Mouse (Mus musculus) kidney, embryonic 14.5 days (tissue): ENCODE measurements around the gene Cux1. TPM values are rescaled to one million over a fixed set of nuclear protein-coding genes. Genes with fewer than 3 reads are reported as not detected.
A peak's percentile ranks its signal among the peaks of the same experiment; 100 is the strongest.

Source experiments
- ATAC-seq: fragments of 200-750 bp; cut with Nextera tagmentation; 2 replicates; pipeline ENCODE4 v1.8.0; 2017; ENCODE audit warnings: moderate number of reproducible peaks, mild to moderate bottlenecking, moderate TSS enrichment, moderate library complexity; ENCODE audit not compliant: low FRiP score, low TSS enrichment
- H3K27ac ChIP-seq: fragments of 300-500 bp; sonication (generic); 2 replicates; pipeline ENCODE4 v1.5.1; 2014; ENCODE audit warnings: low read depth, mild to moderate bottlenecking, low read length, moderate library complexity, mixed read lengths
- H3K27me3 ChIP-seq: fragments of 300-500 bp; sonication (generic); 2 replicates; pipeline ENCODE4 v1.6.1; 2014; ENCODE audit warnings: mild to moderate bottlenecking, low read length; ENCODE audit not compliant: control insufficient read depth, insufficient read depth
- H3K36me3 ChIP-seq: fragments of 300-500 bp; sonication (generic); 2 replicates; pipeline ENCODE4 v1.6.1; 2014; ENCODE audit warnings: low read length, mixed read lengths; ENCODE audit not compliant: control insufficient read depth, insufficient read depth
- H3K4me1 ChIP-seq: fragments of 300-500 bp; sonication (generic); 2 replicates; pipeline ENCODE4 v1.6.1; 2014; ENCODE audit warnings: low read length, mixed read lengths; ENCODE audit not compliant: control insufficient read depth, insufficient read depth
- H3K4me2 ChIP-seq: fragments of 300-500 bp; sonication (generic); replicated peaks from 2 replicates; pipeline ENCODE4 v1.6.1; 2014; ENCODE audit warnings: low read depth, mild to moderate bottlenecking, low read length
- H3K4me3 ChIP-seq: fragments of 300-500 bp; sonication (generic); 2 replicates; pipeline ENCODE4 v1.5.1; 2014; ENCODE audit warnings: mild to moderate bottlenecking, low read length
- H3K9ac ChIP-seq: fragments of 300-500 bp; sonication (generic); 2 replicates; pipeline ENCODE4 v1.6.1; 2014; ENCODE audit warnings: low read depth, mild to moderate bottlenecking, low read length, moderate library complexity
- H3K9me3 ChIP-seq: fragments of 300-500 bp; sonication (generic); 2 replicates; pipeline ENCODE4 v1.6.1; 2016; ENCODE audit warnings: low read length; ENCODE audit not compliant: control insufficient read depth
- WGBS: fragments of 180-500 bp; shearing (Covaris S2); extraction: QIAGEN DNeasy Blood & Tissue Kit; methylation state at CpG from one replicate; pipeline ENCODE4 v1.1.7; 2014; 5-methylcytosine and 5-hydroxymethylcytosine counted together
- polyA plus RNA-seq: library from polyadenylated mRNA; unstranded; fragments of >200 nt; fragmentation: Nextera tagmentation; extraction: Ambion mirVana; gene quantifications from 2 replicates; pipeline ENCODE4 v1.2.1, GENCODE M21; 2014

Cux1 gene
- polyA plus RNA-seq, 1 experiment from 2014 or later = 105 TPM

- no peaks in the 10 kb centered on the region for H3K27me3 ChIP-seq
- no peak for ATAC-seq
- no peak overlapping the region for H3K27ac ChIP-seq
- no peak overlapping the region for H3K4me3 ChIP-seq
- H3K36me3 ChIP-seq = 0 out of 2 replicates have a peak, but pooled peaks cover 3% of the 10 kb centered on the region
- H3K4me2 ChIP-seq = no peak overlapping the region
- no peaks in the 10 kb centered on the region for H3K9me3 ChIP-seq
- WGBS = 65% methylated on average over 2 of the region's 2 CpGs
- H3K9ac ChIP-seq = no peak overlapping the region
- H3K4me1 ChIP-seq = peaks cover 26% of the 10 kb centered on the region
Measured at GRCm38 (mm10) chr5:136414479-136414878, 152.8 kb downstream of the Cux1 start.

GRCm38 (mm10) chr5:136410681-136411181 lies 156.6 kb downstream of the Cux1 start:
- Histone ChIP-seq H3K27ac (no peak overlapping the region), H3K4me3 (no peak overlapping the region), H3K4me2 (no peak overlapping the region), H3K36me3 (peaks cover 16% of the 10 kb centered on the region), H3K9ac (no peak overlapping the region), H3K4me1 (peaks cover 28% of the 10 kb centered on the region), H3K27me3 (no peaks in the 10 kb centered on the region), H3K9me3 (peaks cover 7% of the 10 kb centered on the region)
- ATAC-seq = no peak
- WGBS = 45% methylated on average over 7 of the region's 7 CpGs

GRCm38 (mm10) chr5:136406357-136406756 lies 160.9 kb downstream of the Cux1 start:
- no peak overlapping the region for H3K27ac ChIP-seq
- no peak overlapping the region for H3K4me3 ChIP-seq
- H3K9me3 ChIP-seq = peaks cover 7% of the 10 kb centered on the region
- no peak overlapping the region for H3K4me2 ChIP-seq
- peaks cover 13% of the 10 kb centered on the region for H3K36me3 ChIP-seq
- H3K9ac ChIP-seq = no peak overlapping the region
- no peak for ATAC-seq
- H3K27me3 ChIP-seq = no peaks in the 10 kb centered on the region
- H3K4me1 ChIP-seq = peaks cover 32% of the 10 kb centered on the region

GRCm38 (mm10) chr5:136403565-136403961 lies 163.7 kb downstream of the Cux1 start:
- Histone ChIP-seq H3K27ac (peak overlapping the region; percentile 69; the same call in 1 of the 2 replicates), H3K4me3 (no peak overlapping the region), H3K4me2 (no peak overlapping the region; the same call in 1 of the 2 replicates), H3K4me1 (peaks cover 14% of the 10 kb centered on the region), H3K27me3 (no peaks in the 10 kb centered on the region), H3K36me3 (peaks cover 13% of the 10 kb centered on the region), H3K9me3 (peaks cover 7% of the 10 kb centered on the region), H3K9ac (0 out of 2 replicates have a peak overlapping the region, but pooled peaks have one; percentile 7)
- ATAC-seq = peak; percentile 95
- 12% methylated on average over 19 of the region's 19 CpGs for WGBS

GRCm38 (mm10) chr5:136402622-136403564 lies 164.4 kb downstream of the Cux1 start:
- H3K9ac ChIP-seq = no peak overlapping the region
- peak overlapping the region; percentile 18; the same call in 1 of the 2 replicates for H3K4me2 ChIP-seq
- H3K36me3 ChIP-seq = peaks cover 10% of the 10 kb centered on the region
- WGBS = 63% methylated on average over 15 of the region's 15 CpGs
- no peak overlapping the region for H3K4me3 ChIP-seq
- no peaks in the 10 kb centered on the region for H3K27me3 ChIP-seq
- no peak for ATAC-seq
- peaks cover 14% of the 10 kb centered on the region for H3K4me1 ChIP-seq
- H3K27ac ChIP-seq = no peak overlapping the region
- peaks cover 4% of the 10 kb centered on the region for H3K9me3 ChIP-seq

GRCm38 (mm10) chr5:136398706-136399105 lies 168.6 kb downstream of the Cux1 start:
- WGBS = 92% methylated on average over 3 of the region's 3 CpGs
- no peak overlapping the region for H3K4me3 ChIP-seq
- H3K36me3 ChIP-seq = no peaks in the 10 kb centered on the region
- peaks cover 21% of the 10 kb centered on the region for H3K4me1 ChIP-seq
- no peaks in the 10 kb centered on the region for H3K27me3 ChIP-seq
- H3K9ac ChIP-seq = no peak overlapping the region
- H3K27ac ChIP-seq = no peak overlapping the region
- H3K9me3 ChIP-seq = no peaks in the 10 kb centered on the region
- H3K4me2 ChIP-seq = no peak overlapping the region
- no peak for ATAC-seq

- 96% methylated on average over 1 of the region's 1 CpGs for WGBS
- H3K4me3 ChIP-seq = no peak overlapping the region
- H3K27me3 ChIP-seq = no peaks in the 10 kb centered on the region
- H3K9ac ChIP-seq = no peak overlapping the region
- no peak for ATAC-seq
- H3K4me2 ChIP-seq = no peak overlapping the region
- H3K4me1 ChIP-seq = peaks cover 10% of the 10 kb centered on the region
- no peaks in the 10 kb centered on the region for H3K36me3 ChIP-seq
- H3K9me3 ChIP-seq = no peaks in the 10 kb centered on the region
- no peak overlapping the region for H3K27ac ChIP-seq
Measured at GRCm38 (mm10) chr5:136396699-136397098, 170.6 kb downstream of the Cux1 start.

- 62% methylated on average over 7 of the region's 7 CpGs for WGBS
- ATAC-seq = no peak
Measured at GRCm38 (mm10) chr5:136396256-136396655, 171.0 kb downstream of the Cux1 start.

GRCm38 (mm10) chr5:136395600-136396195 lies 171.6 kb downstream of the Cux1 start:
- H3K27ac ChIP-seq = no peak overlapping the region
- no peaks in the 10 kb centered on the region for H3K9me3 ChIP-seq
- peaks cover 10% of the 10 kb centered on the region for H3K4me1 ChIP-seq
- no peak for ATAC-seq
- WGBS = 67% methylated on average over 3 of the region's 3 CpGs
- H3K4me2 ChIP-seq = no peak overlapping the region
- H3K36me3 ChIP-seq = peaks cover 2% of the 10 kb centered on the region; the same call in 1 of the 2 replicates
- no peaks in the 10 kb centered on the region for H3K27me3 ChIP-seq
- H3K4me3 ChIP-seq = no peak overlapping the region
- no peak overlapping the region for H3K9ac ChIP-seq

More at GRCm38 (mm10) chr5:136396256-136396655, 171.0 kb downstream of the Cux1 start:
- no peak overlapping the region for H3K4me3 ChIP-seq
- H3K36me3 ChIP-seq = no peaks in the 10 kb centered on the region
- no peaks in the 10 kb centered on the region for H3K27me3 ChIP-seq
- H3K4me1 ChIP-seq = peaks cover 10% of the 10 kb centered on the region
- no peak overlapping the region for H3K9ac ChIP-seq
- H3K4me2 ChIP-seq = no peak overlapping the region
- no peak overlapping the region for H3K27ac ChIP-seq
- no peaks in the 10 kb centered on the region for H3K9me3 ChIP-seq
